Mouse (Mus musculus) heart, embryonic 11.5 days (tissue): ENCODE data around the gene Plaa. TPM values are rescaled to one million over a fixed set of nuclear protein-coding genes. Genes with fewer than 3 reads are reported as not detected.

ENCODE experiments used
- ATAC-seq: fragments of 200-750 bp; cut with Nextera tagmentation; replicated peaks from 2 replicates; pipeline ENCODE4 v1.8.0; 2017; ENCODE audit warnings: moderate library complexity; ENCODE audit not compliant: insufficient number of reproducible peaks, low FRiP score, low TSS enrichment
- H3K27ac ChIP-seq: fragments of 300-500 bp; sonication (generic); 2 replicates; pipeline ENCODE4 v1.5.1; 2014; ENCODE audit warnings: mild to moderate bottlenecking, low read depth, low read length
- H3K27me3 ChIP-seq: fragments of 300-500 bp; sonication (generic); 2 replicates; pipeline ENCODE4 v1.6.1; 2014; ENCODE audit warnings: mild to moderate bottlenecking, low read length, mixed read lengths; ENCODE audit not compliant: control insufficient read depth, insufficient read depth
- H3K36me3 ChIP-seq: fragments of 300-500 bp; sonication (generic); 2 replicates; pipeline ENCODE4 v1.6.1; 2014; ENCODE audit warnings: mild to moderate bottlenecking, low read length, moderate library complexity, mixed read lengths; ENCODE audit not compliant: control insufficient read depth, insufficient read depth
- H3K4me1 ChIP-seq: fragments of 300-500 bp; sonication (generic); 2 replicates; pipeline ENCODE4 v1.6.1; 2014; ENCODE audit warnings: low read length; ENCODE audit not compliant: control insufficient read depth, insufficient read depth
- H3K4me2 ChIP-seq: fragments of 300-500 bp; sonication (generic); 2 replicates; pipeline ENCODE4 v1.6.1; 2014; ENCODE audit warnings: mild to moderate bottlenecking, moderate library complexity
- H3K4me3 ChIP-seq: fragments of 300-500 bp; sonication (generic); 2 replicates; pipeline ENCODE4 v1.5.1; 2014; ENCODE audit warnings: low read depth, low read length
- H3K9ac ChIP-seq: fragments of 300-500 bp; sonication (generic); 2 replicates; pipeline ENCODE4 v1.6.1; 2014; ENCODE audit warnings: mild to moderate bottlenecking, low read depth, low read length, moderate library complexity
- H3K9me3 ChIP-seq: fragments of 300-500 bp; sonication (generic); replicated peaks from 2 replicates; pipeline ENCODE4 v1.6.1; 2016; ENCODE audit warnings: low read length; ENCODE audit not compliant: control insufficient read depth
- WGBS: fragments of 180-500 bp; shearing (Covaris S2); extraction: QIAGEN DNeasy Blood & Tissue Kit; methylation state at CpG from one replicate; pipeline ENCODE4 v1.1.7; 2014; ENCODE audit not compliant: insufficient replicate concordance; 5-methylcytosine and 5-hydroxymethylcytosine counted together
- polyA plus RNA-seq: library from polyadenylated mRNA; unstranded; fragments of >200 nt; fragmentation: Nextera tagmentation; extraction: Ambion mirVana; gene quantifications from 2 replicates; pipeline ENCODE4 v1.2.1, GENCODE M21; 2014

The Plaa gene
- polyA plus RNA-seq, 1 experiment from 2014 or later: 64.4 TPM

GRCm38 (mm10) chr4:94533205-94533604, 69.8 kb downstream of the Plaa start:
- Histone ChIP-seq H3K36me3 (peaks cover 2% of the 10 kb centered on the region; the same call in 1 of the 2 replicates), H3K4me3 (no peak overlapping the region), H3K9me3 (no peaks in the 10 kb centered on the region), H3K9ac (no peak overlapping the region), H3K27ac (no peak overlapping the region), H3K27me3 (no peaks in the 10 kb centered on the region), H3K4me2 (no peak overlapping the region), H3K4me1 (no peaks in the 10 kb centered on the region)
- no peak for ATAC-seq

- WGBS: 90% methylated on average over 1 of the region's 1 CpGs
- H3K4me1 ChIP-seq: no peaks in the 10 kb centered on the region
- no peak for ATAC-seq
Observed at GRCm38 (mm10) chr4:94529448-94529847, 73.6 kb downstream of the Plaa start.

DNA sequence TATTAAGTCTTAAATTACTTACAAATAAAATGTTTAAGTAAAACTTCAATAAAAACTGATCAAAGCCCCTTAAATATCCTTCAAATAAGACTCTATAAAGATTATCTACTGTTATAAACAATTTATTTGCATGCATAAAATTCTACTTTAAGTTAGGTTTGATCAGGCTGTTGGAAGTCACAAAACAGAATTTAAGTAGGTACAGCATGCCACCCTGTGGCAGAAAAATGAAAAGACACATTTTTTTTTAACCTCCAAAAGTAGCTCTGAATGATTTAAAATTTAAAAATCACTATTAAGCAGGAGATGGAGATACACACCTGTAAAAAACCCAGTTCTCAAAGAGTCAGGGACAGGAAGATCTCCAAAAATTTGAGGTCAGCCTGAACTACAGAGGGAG, 79.7 kb downstream of the Plaa start:
- ATAC-seq: no peak
- Histone ChIP-seq H3K4me1 (no peaks in the 10 kb centered on the region), H3K4me3 (no peak overlapping the region), H3K36me3 (no peaks in the 10 kb centered on the region), H3K9me3 (no peaks in the 10 kb centered on the region), H3K4me2 (no peak overlapping the region), H3K9ac (no peak overlapping the region), H3K27me3 (no peaks in the 10 kb centered on the region), H3K27ac (no peak overlapping the region)

More at GRCm38 (mm10) chr4:94529448-94529847, 73.6 kb downstream of the Plaa start:
- no peaks in the 10 kb centered on the region for H3K9me3 ChIP-seq
- no peaks in the 10 kb centered on the region for H3K36me3 ChIP-seq
- no peak overlapping the region for H3K27ac ChIP-seq
- H3K4me3 ChIP-seq: no peak overlapping the region
- no peak overlapping the region for H3K9ac ChIP-seq
- no peak overlapping the region for H3K4me2 ChIP-seq
- H3K27me3 ChIP-seq: no peaks in the 10 kb centered on the region

DNA sequence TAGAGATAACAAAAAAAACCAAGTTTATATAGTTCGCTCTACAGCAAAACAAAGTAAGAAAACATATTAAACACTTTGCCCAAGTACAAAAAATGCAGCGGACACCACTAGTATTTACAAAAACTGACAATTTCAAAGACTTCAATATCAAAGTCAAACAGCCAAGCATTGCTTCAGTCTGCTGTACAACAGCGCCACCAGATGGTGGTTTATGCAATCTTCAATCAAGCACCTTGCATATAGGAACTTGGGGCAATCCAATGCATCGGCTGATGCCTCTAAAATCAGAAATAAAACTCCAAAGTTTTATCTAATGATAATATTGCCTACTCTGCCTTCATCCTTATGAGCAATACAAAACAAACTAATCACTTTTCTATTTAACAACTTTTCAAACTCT, 85.4 kb downstream of the Plaa start:
- H3K9me3 ChIP-seq: no peaks in the 10 kb centered on the region
- H3K4me3 ChIP-seq: no peak overlapping the region
- H3K4me2 ChIP-seq: no peak overlapping the region
- no peaks in the 10 kb centered on the region for H3K4me1 ChIP-seq
- ATAC-seq: no peak
- 68% methylated on average over 4 of the region's 4 CpGs for WGBS
- H3K9ac ChIP-seq: no peak overlapping the region
- H3K36me3 ChIP-seq: no peaks in the 10 kb centered on the region
- H3K27ac ChIP-seq: no peak overlapping the region
- no peaks in the 10 kb centered on the region for H3K27me3 ChIP-seq

Other genes with a start within 250 kb of the Plaa start
- gene Gm10306, start 46.7 kb downstream of the Plaa start, polyA plus RNA-seq: not detected in 2 replicates
- gene Caap1, start 46.4 kb downstream of the Plaa start, polyA plus RNA-seq: 12.4 and 13.8 TPM in 2 replicates
- 16.6 and 19.1 TPM in 2 replicates for gene Ift74, start 11.2 kb upstream of the Plaa start, polyA plus RNA-seq
- gene Lrrc19, start 46.9 kb upstream of the Plaa start, polyA plus RNA-seq: 0.07 and 0.43 TPM in 2 replicates
- 56.1 and 70.5 TPM in 2 replicates for gene Tek, start 136.0 kb upstream of the Plaa start, polyA plus RNA-seq